Mouse (Mus musculus) liver, embryonic 16.5 days (tissue): Measurements from ENCODE around the gene Trim30c. TPM values are rescaled to one million over a fixed set of nuclear protein-coding genes. Genes with fewer than 3 reads are reported as not detected.
A peak's percentile ranks its signal among the peaks of the same experiment; 100 is the strongest.
"Not testable (repeated sequence)": the region's sequence is repeated elsewhere in the genome, so short reads cannot be mapped to it uniquely, and the experiment has no call there.

Source experiments
- ATAC-seq: fragments of 200-750 bp; cut with Nextera tagmentation; 2 replicates; pipeline ENCODE4 v1.8.0; 2017; ENCODE audit warnings: low read depth, mild to moderate bottlenecking, moderate number of reproducible peaks, moderate library complexity
- H3K27ac ChIP-seq: fragments of 300-500 bp; sonication (generic); 2 replicates; pipeline ENCODE4 v1.5.1; 2014; ENCODE audit warnings: mild to moderate bottlenecking, low read length
- H3K27me3 ChIP-seq: fragments of 300-500 bp; sonication (generic); 2 replicates; pipeline ENCODE4 v1.6.1; 2014; ENCODE audit warnings: low read depth, low read length, mixed read lengths; ENCODE audit not compliant: control insufficient read depth, insufficient read depth
- H3K36me3 ChIP-seq: fragments of 300-500 bp; sonication (generic); 2 replicates; pipeline ENCODE4 v1.6.1; 2014; ENCODE audit warnings: mild to moderate bottlenecking; ENCODE audit not compliant: control insufficient read depth, insufficient read depth
- H3K4me1 ChIP-seq: fragments of 300-500 bp; sonication (generic); 2 replicates; pipeline ENCODE4 v1.6.1; 2014; ENCODE audit warnings: low read depth, low read length, mixed read lengths; ENCODE audit not compliant: control insufficient read depth
- H3K4me2 ChIP-seq: fragments of 300-500 bp; sonication (generic); 2 replicates; pipeline ENCODE4 v1.6.1; 2014; ENCODE audit warnings: low read depth, low read length, mixed read lengths
- H3K4me3 ChIP-seq: fragments of 300-500 bp; sonication (generic); 2 replicates; pipeline ENCODE4 v1.5.1; 2014; ENCODE audit warnings: low read depth, mild to moderate bottlenecking, low read length
- H3K9ac ChIP-seq: fragments of 300-500 bp; sonication (generic); 2 replicates; pipeline ENCODE4 v1.6.1; 2014; ENCODE audit warnings: low read depth, low read length
- H3K9me3 ChIP-seq: fragments of 300-500 bp; sonication (generic); replicated peaks from 2 replicates; pipeline ENCODE4 v1.6.1; 2016; ENCODE audit warnings: low read length; ENCODE audit not compliant: control insufficient read depth
- WGBS: fragments of 180-500 bp; shearing (Covaris S2); extraction: QIAGEN DNeasy Blood & Tissue Kit; methylation state at CpG from one replicate; pipeline ENCODE4 v1.1.7; 2014; ENCODE audit not compliant: insufficient replicate concordance; 5-methylcytosine and 5-hydroxymethylcytosine counted together
- polyA plus RNA-seq: library from polyadenylated mRNA; unstranded; fragments of >200 nt; fragmentation: Nextera tagmentation; extraction: Ambion mirVana; gene quantifications from 2 replicates; pipeline ENCODE4 v1.2.1, GENCODE M21; 2015

The Trim30c gene
- polyA plus RNA-seq, 1 experiment from 2014 or later: 0.34 TPM

DNA sequence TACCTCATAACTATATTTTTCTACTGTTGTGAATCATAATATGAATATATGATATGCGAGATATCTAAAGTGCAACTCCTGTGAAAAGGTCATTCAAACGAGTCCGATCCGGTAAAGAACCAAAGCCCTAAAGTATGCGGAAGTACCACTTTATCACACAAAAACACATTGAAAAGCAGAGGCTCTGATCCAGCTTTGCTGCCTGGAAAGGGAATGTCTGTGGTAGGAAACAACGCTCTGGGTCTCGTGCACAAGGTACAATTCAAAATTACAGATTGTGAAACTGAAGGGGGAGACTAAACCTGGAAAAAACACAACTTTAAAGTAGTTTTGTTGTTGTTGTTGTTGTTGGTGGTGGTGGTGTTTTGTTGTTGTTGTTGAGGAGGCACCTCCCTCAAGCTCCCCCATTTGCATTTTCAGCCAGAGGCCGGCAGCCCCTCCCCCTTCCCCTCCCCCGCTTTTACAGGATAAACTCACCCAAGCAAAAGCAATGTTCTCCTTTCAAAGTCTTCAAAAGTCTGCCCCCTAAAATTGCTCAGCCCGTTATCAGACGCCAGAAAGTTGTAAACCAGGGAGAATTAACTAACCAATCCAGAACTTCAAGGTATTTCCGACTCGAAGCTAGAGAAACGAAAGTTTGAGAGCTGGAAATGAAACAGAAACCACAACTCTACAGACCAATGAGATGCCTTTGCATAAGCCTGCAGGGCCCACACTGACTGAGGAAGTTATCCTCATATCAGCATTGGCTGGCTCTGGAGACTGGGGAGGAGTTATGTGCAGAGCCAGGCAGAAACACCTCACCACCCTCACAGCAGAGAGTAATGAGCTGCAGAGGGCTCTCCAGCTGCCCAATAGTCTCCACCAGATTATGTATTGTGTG lies 47.7 kb downstream of the Trim30c start, which contains the start of gene Trim12c:
Gene Trim12c (minus strand): TSS at position 646 of the 883 bp plus-strand sequence.
- 3% methylated on average over 14 of the region's 14 CpGs for WGBS
- peak; percentile 99 for ATAC-seq
- peak within 1 kb of the TSS; percentile 74 for H3K27ac ChIP-seq
- H3K9ac ChIP-seq: peak within 1 kb of the TSS; percentile 53; the same call in 1 of the 2 replicates
- peak within 1 kb of the TSS; percentile 78 for H3K4me2 ChIP-seq
- peak within 1 kb of the TSS; percentile 65 for H3K4me3 ChIP-seq
- no peaks in the 10 kb centered on the region for H3K36me3 ChIP-seq
- H3K9me3 ChIP-seq: no peaks in the 10 kb centered on the region
- no peaks in the 10 kb centered on the region for H3K27me3 ChIP-seq
- peaks cover 4% of the 10 kb centered on the region for H3K4me1 ChIP-seq

DNA sequence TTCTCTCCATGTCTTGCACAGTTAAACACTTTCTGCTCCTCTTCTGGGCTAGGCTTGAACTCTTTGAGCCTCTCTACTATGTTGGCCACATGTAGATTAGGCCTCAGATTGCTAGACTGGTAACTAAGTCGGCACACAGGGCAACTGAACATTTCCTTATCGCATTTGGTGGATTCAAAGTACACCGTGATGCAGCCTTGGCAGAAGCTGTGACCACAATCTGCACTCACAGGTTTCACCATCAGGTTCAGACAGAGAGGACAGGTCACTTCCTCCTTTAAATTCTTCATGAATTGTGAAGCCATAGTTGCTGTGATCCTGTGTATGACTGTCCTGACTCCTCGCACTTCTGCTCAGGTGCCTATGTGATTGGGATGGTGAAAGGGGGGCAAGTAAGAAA lies 52.6 kb downstream of the Trim30c start:
- not testable (repeated sequence) for H3K4me2 ChIP-seq, ATAC-seq, H3K9me3 ChIP-seq, H3K4me3 ChIP-seq, H3K9ac ChIP-seq, H3K27me3 ChIP-seq, H3K27ac ChIP-seq, H3K36me3 ChIP-seq, H3K4me1 ChIP-seq
- 62% methylated on average over 4 of the region's 4 CpGs for WGBS

- not testable (repeated sequence) for H3K4me3 ChIP-seq, H3K36me3 ChIP-seq, H3K9ac ChIP-seq, H3K9me3 ChIP-seq, H3K4me1 ChIP-seq, H3K4me2 ChIP-seq, H3K27me3 ChIP-seq, ATAC-seq, H3K27ac ChIP-seq
- WGBS: 60% methylated on average over 2 of the region's 4 CpGs
Observed at GRCm38 (mm10) chr7:104340744-104341143, 59.9 kb downstream of the Trim30c start.

GRCm38 (mm10) chr7:104335547-104335946 lies 65.1 kb downstream of the Trim30c start:
- not testable (repeated sequence) for H3K27me3 ChIP-seq, H3K4me1 ChIP-seq, H3K36me3 ChIP-seq, ATAC-seq, H3K4me2 ChIP-seq, H3K27ac ChIP-seq, H3K4me3 ChIP-seq, H3K9me3 ChIP-seq, H3K9ac ChIP-seq
- 49% methylated on average over 3 of the region's 3 CpGs for WGBS

Other genes starting within 250 kb of the Trim30c start
- not detected in 2 replicates for gene Olfm5, start 236.0 kb downstream of the Trim30c start, polyA plus RNA-seq
- gene Olfr648, start 217.4 kb downstream of the Trim30c start, polyA plus RNA-seq: 0.04 and 0.05 TPM in 2 replicates
- not detected in 2 replicates for gene Olfr649, start 204.9 kb downstream of the Trim30c start, polyA plus RNA-seq
- gene Trim6, start 182.0 kb downstream of the Trim30c start, polyA plus RNA-seq: 0.22 and 0.37 TPM in 2 replicates
- 1.3 and 1.4 TPM in 2 replicates for gene Trim34a, start 156.4 kb downstream of the Trim30c start, polyA plus RNA-seq
- 0.33 and 0.43 TPM in 2 replicates for gene Trim5, start 112.7 kb downstream of the Trim30c start, polyA plus RNA-seq
- gene Trim12a, start 85.4 kb downstream of the Trim30c start, polyA plus RNA-seq: 2.8 and 3.0 TPM in 2 replicates
- gene Trim34b, start 71.4 kb downstream of the Trim30c start, polyA plus RNA-seq: 0.13 TPM in 1 of 2 replicates, not detected in the other
- gene Trim12c, start 47.5 kb downstream of the Trim30c start, polyA plus RNA-seq: 0.97 and 1.0 TPM in 2 replicates
- 0.23 and 0.31 TPM in 2 replicates for gene Trim30b, start 31.0 kb downstream of the Trim30c start, polyA plus RNA-seq
- gene Trim30a, start 64.4 kb upstream of the Trim30c start, polyA plus RNA-seq: 2.3 and 2.6 TPM in 2 replicates
- gene Trim30d, start 107.0 kb upstream of the Trim30c start, polyA plus RNA-seq: 0.72 and 0.78 TPM in 2 replicates
- gene Olfr651, start 149.3 kb upstream of the Trim30c start, polyA plus RNA-seq: not detected in 2 replicates
- not detected in 2 replicates for gene Olfr652, start 160.1 kb upstream of the Trim30c start, polyA plus RNA-seq
- gene Olfr653, start 176.5 kb upstream of the Trim30c start, polyA plus RNA-seq: not detected in 2 replicates
- gene Olfr654, start 186.2 kb upstream of the Trim30c start, polyA plus RNA-seq: not detected in 2 replicates
- gene Olfr655, start 200.9 kb upstream of the Trim30c start, polyA plus RNA-seq: not detected in 2 replicates
- not detected in 2 replicates for gene Olfr656, start 213.1 kb upstream of the Trim30c start, polyA plus RNA-seq
- gene Olfr657, start 224.0 kb upstream of the Trim30c start, polyA plus RNA-seq: not detected in 2 replicates
- gene Olfr658, start 246.5 kb upstream of the Trim30c start, polyA plus RNA-seq: not detected in 2 replicates